Mouse (Mus musculus) embryo, embryonic 11.5 days (tissue): ENCODE results near the gene Tgfa.

Experiments
- DNase-seq: peaks from one replicate; pipeline ENCODE4 v3.0.0-alpha.2; 2012; ENCODE audit warnings: low read depth, low spot score

Tgfa gene

GRCm38 (mm10) chr6:86296126-86296525, 101.1 kb downstream of the Tgfa start:
- DNase-seq, result no peak

GRCm38 (mm10) chr6:86296938-86297337, 101.9 kb downstream of the Tgfa start:
- DNase-seq, result no peak

- no peak for DNase-seq
These were observed 103.9 kb downstream of the Tgfa start for GRCm38 (mm10) chr6:86298961-86299360.

GRCm38 (mm10) chr6:86299381-86299780, 104.4 kb downstream of the Tgfa start:
- no peak for DNase-seq

GRCm38 (mm10) chr6:86305680-86306079, 110.7 kb downstream of the Tgfa start:
- DNase-seq, result no peak

GRCm38 (mm10) chr6:86314011-86314410, 119.0 kb downstream of the Tgfa start:
- DNase-seq, result no peak

- DNase-seq, result no peak
These were observed 122.0 kb downstream of the Tgfa start for GRCm38 (mm10) chr6:86317066-86317465.

GRCm38 (mm10) chr6:86318855-86319254, 123.8 kb downstream of the Tgfa start:
- DNase-seq, result no peak

GRCm38 (mm10) chr6:86322031-86322563, 127.1 kb downstream of the Tgfa start:
- no peak for DNase-seq

- no peak for DNase-seq
These were observed 128.0 kb downstream of the Tgfa start for GRCm38 (mm10) chr6:86322991-86323390.

GRCm38 (mm10) chr6:86324400-86324799, 129.4 kb downstream of the Tgfa start:
- no peak for DNase-seq
